Mouse (Mus musculus): ENCODE results near the gene Trim9.

DNA sequence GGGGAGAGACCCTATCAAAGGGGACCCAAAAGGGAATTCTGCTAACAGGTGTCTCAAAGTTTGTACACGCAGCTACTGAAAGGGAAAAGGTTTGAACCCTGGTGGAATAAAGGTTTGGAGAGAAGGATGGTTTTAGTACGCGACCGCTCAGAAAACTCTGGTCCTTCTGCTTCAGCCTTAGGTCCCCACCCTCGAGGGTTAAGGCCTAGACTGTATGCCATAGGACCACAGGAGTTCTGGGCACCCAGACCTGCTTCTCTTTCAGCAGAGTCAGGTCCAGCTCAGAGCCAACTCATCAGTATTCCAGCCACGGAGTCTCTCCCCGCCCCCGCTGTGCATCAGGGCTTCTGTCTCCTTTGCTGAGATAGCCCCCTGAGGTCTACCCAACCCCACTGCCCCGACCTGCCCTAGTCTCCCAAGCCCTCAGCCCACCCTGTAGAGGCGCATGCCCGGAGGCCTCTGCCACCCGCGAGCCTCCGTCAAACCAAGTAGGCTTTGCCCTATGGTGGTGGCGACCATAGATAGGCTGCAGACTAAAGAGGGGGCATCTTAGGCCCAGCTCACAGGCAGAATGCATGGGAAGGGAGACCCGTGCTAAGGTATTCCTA is 1.8 kb downstream of the Trim9 start:
- TF ChIP-seq CTCF (IDR thresholded peaks at IDR 0.05; ENCODE audit: control insufficient read depth, insufficient read depth, low read length) (no peak), POLR2A (IDR thresholded peaks at IDR 0.05; ENCODE audit: borderline replicate concordance, control insufficient read depth, low read depth, low read length) (no peak)
